Mouse (Mus musculus) CD4-positive, CD25-positive, alpha-beta regulatory T cell, adult 4 months (primary cell): ENCODE measurements around the gene Gon4l. TPM values are rescaled to one million over a fixed set of nuclear protein-coding genes. Genes with fewer than 3 reads are reported as not detected.

ENCODE experiments used
- ATAC-seq: one replicate; pipeline ENCODE4 v1.8.0; 2017
- polyA plus RNA-seq, 2 experiments: library from polyadenylated mRNA; unstranded; fragments of 100-300 nt; shearing (Covaris generic); gene quantifications; one replicate each; pipeline ENCODE4 v1.2.1; 2017

Gene Gon4l
- polyA plus RNA-seq, 2 experiments from 2014 or later = 17.0 to 19.3 TPM

GRCm38 (mm10) chr3:88913511-88914383 is 78.7 kb downstream of the Gon4l start, which contains the start of gene Msto1:
Gene Msto1, minus strand, starts transcription at chr3:88913999.
- ATAC-seq = peak; percentile 99

GRCm38 (mm10) chr3:88914384-88914810 is 79.4 kb downstream of the Gon4l start:
- ATAC-seq = peak; percentile 18

- no peak for ATAC-seq
Measured at GRCm38 (mm10) chr3:88918981-88919380, 84.0 kb downstream of the Gon4l start.

- no peak for ATAC-seq
Measured at GRCm38 (mm10) chr3:88921411-88921810, 86.4 kb downstream of the Gon4l start.

- ATAC-seq = no peak
Measured at GRCm38 (mm10) chr3:88923989-88924591, 89.1 kb downstream of the Gon4l start.

GRCm38 (mm10) chr3:88925651-88926050 is 90.6 kb downstream of the Gon4l start:
- ATAC-seq = no peak

- no peak for ATAC-seq
Measured at GRCm38 (mm10) chr3:88929501-88929900, 94.5 kb downstream of the Gon4l start.

GRCm38 (mm10) chr3:88939071-88939470 is 104.0 kb downstream of the Gon4l start:
- no peak for ATAC-seq

- ATAC-seq = peak; percentile 73
Measured at GRCm38 (mm10) chr3:88939749-88940148, 104.7 kb downstream of the Gon4l start.

- ATAC-seq = no peak
Measured at GRCm38 (mm10) chr3:88942316-88942880, 107.4 kb downstream of the Gon4l start.

GRCm38 (mm10) chr3:88944109-88944508 is 109.1 kb downstream of the Gon4l start:
- no peak for ATAC-seq

GRCm38 (mm10) chr3:88949786-88950575 is 115.0 kb downstream of the Gon4l start:
- ATAC-seq = peak; percentile 75

- peak; percentile 76 for ATAC-seq
Measured at GRCm38 (mm10) chr3:88950576-88951326, 115.7 kb downstream of the Gon4l start, which contains the start of the genes Ash1l and Dap3. Gene Ash1l, plus strand, starts transcription at chr3:88950622. Gene Dap3, minus strand, starts transcription at chr3:88951181.

GRCm38 (mm10) chr3:88951327-88951800 is 116.3 kb downstream of the Gon4l start:
- ATAC-seq = no peak

- no peak for ATAC-seq
Measured at GRCm38 (mm10) chr3:88953246-88953645, 118.2 kb downstream of the Gon4l start.

- ATAC-seq = no peak
Measured at GRCm38 (mm10) chr3:88953736-88954135, 118.7 kb downstream of the Gon4l start.

Other genes with a start within 250 kb of the Gon4l start
- gene Arhgef2, start 229.3 kb upstream of the Gon4l start, polyA plus RNA-seq = 10 to 100 TPM; 36.5 to 48.6 TPM
- under 1 TPM in 1 of 2 experiments, not detected in 1; 0.26 TPM for gene Rxfp4, start 182.1 kb upstream of the Gon4l start, polyA plus RNA-seq
- gene Khdc4, start 149.4 kb upstream of the Gon4l start, polyA plus RNA-seq = 10 to 100 TPM; 49.8 to 50.2 TPM
- 10 to 100 TPM; 28.1 to 36.1 TPM for gene Rit1, start 118.4 kb upstream of the Gon4l start, polyA plus RNA-seq
- 100 to 1,000 TPM in 1 of 2 experiments, 10 to 100 TPM in 1; 82.0 to 119 TPM for gene Syt11, start 60.1 kb upstream of the Gon4l start, polyA plus RNA-seq
- gene Msto1, start 78.8 kb downstream of the Gon4l start, polyA plus RNA-seq = 10 to 100 TPM; 21.0 to 36.5 TPM
- 10 to 100 TPM; 43.9 to 46.1 TPM for gene Ash1l, start 115.4 kb downstream of the Gon4l start, polyA plus RNA-seq
- 100 to 1,000 TPM; 152 to 189 TPM for gene Dap3, start 116.0 kb downstream of the Gon4l start, polyA plus RNA-seq